In the genomic region with DNA sequence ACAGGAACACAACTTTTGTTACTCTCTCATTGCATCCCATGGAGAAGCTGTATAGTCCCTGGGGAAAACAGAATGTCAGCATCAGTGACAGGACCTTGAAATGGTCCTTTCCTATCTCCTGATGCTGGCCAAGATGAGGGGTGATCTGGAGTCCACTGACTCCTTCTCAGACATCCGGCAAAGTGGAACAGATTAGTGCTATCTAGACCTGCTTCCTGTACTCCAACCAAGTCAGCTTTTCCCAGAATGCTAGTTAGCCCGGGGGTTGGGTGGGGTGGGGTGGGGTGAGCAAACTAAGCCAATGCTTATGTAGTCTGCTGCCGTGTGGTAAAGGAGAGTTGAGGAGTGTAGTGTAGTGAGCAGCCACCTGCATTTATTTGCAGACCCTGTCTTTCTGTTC, we compare ENCODE assay signal across 17 mouse cellular contexts.
"Had no signal": no experiment of that assay in that cellular context is flagged by ENCODE, and none has a peak within 500 bp of the region (broad histone marks: within the 10 kb centered on the region; RNA-seq: fewer than 3 reads in every experiment).

No protein-coding gene starts in this region.

- H3K9me3 ChIP-seq: midbrain, embryonic 10.5 days; midbrain, embryonic 12.5 days; neural tube, embryonic 13.5 days; neural tube, embryonic 15.5 days had no signal

- H3K27me3 ChIP-seq: midbrain, embryonic 12.5 days; neural tube, embryonic 13.5 days; neural tube, embryonic 15.5 days had no signal

- DNase-seq: lung, adult 18-20 months; lung, embryonic 14.5 days; lung, postnatal 10 days; lung, postnatal 4 days; retina, postnatal 1 day; right cerebral cortex, adult 18-20 months; right cerebral cortex, postnatal 25 days; right cerebral cortex, postnatal 4 days; spleen, adult 18-20 months; thymus, adult 2 months; thymus, postnatal 25 days had no signal

- ATAC-seq: midbrain, embryonic 16.5 days had no signal

- H3K36me3 ChIP-seq: midbrain, embryonic 10.5 days; midbrain, embryonic 12.5 days; neural tube, embryonic 13.5 days; neural tube, embryonic 15.5 days had no signal

- H3K4me3 ChIP-seq: midbrain, embryonic 10.5 days; midbrain, embryonic 12.5 days; myocyte; neural tube, embryonic 13.5 days; neural tube, embryonic 15.5 days had no signal

- H3K4me2 ChIP-seq: lung, embryonic 14.5 days; midbrain, embryonic 12.5 days; neural tube, embryonic 13.5 days; neural tube, embryonic 15.5 days had no signal

- H3K4me1 ChIP-seq: midbrain, embryonic 10.5 days; midbrain, embryonic 12.5 days; neural tube, embryonic 13.5 days; neural tube, embryonic 15.5 days had no signal

- H3K9ac ChIP-seq: lung, embryonic 14.5 days; midbrain, embryonic 12.5 days; neural tube, embryonic 13.5 days; neural tube, embryonic 15.5 days had no signal

- H3K27ac ChIP-seq: midbrain, embryonic 10.5 days; midbrain, embryonic 12.5 days; neural tube, embryonic 13.5 days; neural tube, embryonic 15.5 days had no signal
